Comparison of ENCODE assay signal across 19 mouse cellular contexts in genomic region chr3:28509337-28509935, GRCm38 (mm10).
DNase-seq lines count a peak whose midpoint lies in the region; ATAC-seq lines count a peak whose summit lies in the region.
"Had no signal": no experiment of that assay in that cellular context is flagged by ENCODE, and none has a peak within 500 bp of the region (broad histone marks: within the 10 kb centered on the region; RNA-seq: fewer than 3 reads in every experiment).

No protein-coding gene starts in this region.

- WGBS in hindbrain, embryonic 12.5 days = 53% methylated on average over 6 of the region's 6 CpGs
- WGBS in midbrain, embryonic 16.5 days = 45% methylated on average over 6 of the region's 6 CpGs

- no peak overlapping the region for H3K4me3 ChIP-seq in hindbrain, embryonic 12.5 days
- H3K4me3 ChIP-seq in midbrain, embryonic 16.5 days (ENCODE audit: low read depth, low read length) = no peak overlapping the region
- H3K4me3 ChIP-seq: limb, embryonic 15.5 days had no signal

- no peak for ATAC-seq in hindbrain, embryonic 12.5 days (ENCODE audit: low FRiP score)
- no peak for ATAC-seq in midbrain, embryonic 16.5 days
- ATAC-seq in CD4-positive, CD25-positive, alpha-beta regulatory T cell, adult 4 months = no peak
- ATAC-seq in inflammation-experienced regulatory T-cells, adult 6 months = no peak
- ATAC-seq: activated CD4-positive, CD25-positive, alpha-beta regulatory T cell, adult 4 months; Patski had no signal

- H3K36me3 ChIP-seq in hindbrain, embryonic 12.5 days = 0 out of 2 replicates have a peak, but pooled peaks cover 5% of the 10 kb centered on the region
- H3K36me3 ChIP-seq in midbrain, embryonic 16.5 days (ENCODE audit: control insufficient read depth, insufficient read depth, low read length) = peaks cover 3% of the 10 kb centered on the region; the same call in 1 of the 2 replicates
- H3K36me3 ChIP-seq: limb, embryonic 15.5 days had no signal

- H3K4me2 ChIP-seq in hindbrain, embryonic 12.5 days (replicated peaks) = no peak overlapping the region
- H3K4me2 ChIP-seq in midbrain, embryonic 16.5 days (ENCODE audit: low read length) = no peak overlapping the region
- H3K4me2 ChIP-seq: heart, embryonic 11.5 days; limb, embryonic 15.5 days had no signal

- no peaks in the 10 kb centered on the region for H3K9me3 ChIP-seq in hindbrain, embryonic 12.5 days (replicated peaks)
- no peaks in the 10 kb centered on the region for H3K9me3 ChIP-seq in midbrain, embryonic 16.5 days (replicated peaks; ENCODE audit: control insufficient read depth, low read length, poor library complexity, severe bottlenecking)
- H3K9me3 ChIP-seq: limb, embryonic 15.5 days had no signal

- peak overlapping the region; percentile 1; the same call in 1 of the 2 replicates for H3K27ac ChIP-seq in hindbrain, embryonic 12.5 days
- H3K27ac ChIP-seq in midbrain, embryonic 16.5 days (ENCODE audit: low read length) = 0 out of 2 replicates have a peak overlapping the region, but pooled peaks have one; percentile 28
- H3K27ac ChIP-seq: limb, embryonic 15.5 days had no signal

- DNase-seq in layer of hippocampus, adult 11-12 months (ENCODE audit: low spot score) = peak; percentile 49
- DNase-seq in layer of hippocampus, adult 9-10 months (ENCODE audit: low spot score) = no peak
- DNase-seq in brain, adult 2 months (ENCODE audit: low read depth, low spot score) = peak; percentile 87
- DNase-seq: adrenal gland, postnatal 14 days; cerebellum, adult 8-10 months; heart, postnatal 14 days; kidney, adult 9 months; kidney, postnatal 4 days; lung, postnatal 14 days; right cerebral cortex, postnatal 25 days; thymus, postnatal 4 days had no signal

- H3K27me3 ChIP-seq in hindbrain, embryonic 12.5 days = no peaks in the 10 kb centered on the region
- H3K27me3 ChIP-seq in midbrain, embryonic 16.5 days (ENCODE audit: control insufficient read depth, insufficient read depth, low read depth, low read length) = no peaks in the 10 kb centered on the region
- H3K27me3 ChIP-seq: limb, embryonic 15.5 days; Patski had no signal

- H3K4me1 ChIP-seq in hindbrain, embryonic 12.5 days = peaks cover 6% of the 10 kb centered on the region; the same call in 1 of the 2 replicates
- H3K4me1 ChIP-seq in midbrain, embryonic 16.5 days (ENCODE audit: control insufficient read depth, insufficient read depth, low read length) = peaks cover 5% of the 10 kb centered on the region; the same call in 1 of the 2 replicates
- H3K4me1 ChIP-seq: limb, embryonic 15.5 days had no signal

- H3K9ac ChIP-seq in hindbrain, embryonic 12.5 days = no peak overlapping the region
- no peak overlapping the region for H3K9ac ChIP-seq in midbrain, embryonic 16.5 days (ENCODE audit: low read depth, low read length)
- H3K9ac ChIP-seq: limb, embryonic 15.5 days had no signal
